Mouse (Mus musculus) olfactory bulb, adult 2 months (tissue): ENCODE data around the gene Dnah1. TPM values are rescaled to one million over a fixed set of nuclear protein-coding genes. Genes with fewer than 3 reads are reported as not detected.

Source experiments
- H3K27ac ChIP-seq: fragments of 200-500 bp; 2 replicates; pipeline ENCODE4 v1.5.1; 2012; ENCODE audit warnings: low read depth, low read length; ENCODE audit not compliant: insufficient read depth
- H3K4me1 ChIP-seq: fragments of 200-500 bp; 2 replicates; pipeline ENCODE4 v1.6.1; 2012; ENCODE audit warnings: low read length; ENCODE audit not compliant: control insufficient read depth, insufficient read depth
- H3K4me3 ChIP-seq: fragments of 200-500 bp; 2 replicates; pipeline ENCODE4 v1.5.1; 2012; ENCODE audit warnings: mild to moderate bottlenecking, low read depth, low read length, moderate library complexity; ENCODE audit not compliant: insufficient read depth
- CTCF ChIP-seq: fragments of 200-500 bp; IDR thresholded peaks from 2 replicates; pipeline ENCODE4 v1.5.1; 2012; ENCODE audit warnings: low read depth, mild to moderate bottlenecking, low read length, moderate library complexity; ENCODE audit not compliant: insufficient read depth
- POLR2A ChIP-seq: fragments of 200-500 bp; IDR thresholded peaks from 2 replicates; pipeline ENCODE4 v1.6.1; 2012; ENCODE audit warnings: mild to moderate bottlenecking, low read depth, low read length, moderate library complexity; ENCODE audit not compliant: insufficient read depth
- WGBS: fragments of 180-500 bp; shearing (Covaris S2); methylation state at CpG from one replicate; pipeline ENCODE4 v1.1.7; 2018; 5-methylcytosine and 5-hydroxymethylcytosine counted together
- polyA plus RNA-seq: library from polyadenylated mRNA; stranded (reverse); fragments of >200 nt; gene quantifications from 2 replicates; pipeline ENCODE4 v1.2.4, GENCODE M21; 2012; ENCODE audit warnings: low replicate concordance; ENCODE audit not compliant: missing spikeins, insufficient read depth, insufficient read length

Gene Dnah1
- polyA plus RNA-seq, 1 experiment: not detected

DNA sequence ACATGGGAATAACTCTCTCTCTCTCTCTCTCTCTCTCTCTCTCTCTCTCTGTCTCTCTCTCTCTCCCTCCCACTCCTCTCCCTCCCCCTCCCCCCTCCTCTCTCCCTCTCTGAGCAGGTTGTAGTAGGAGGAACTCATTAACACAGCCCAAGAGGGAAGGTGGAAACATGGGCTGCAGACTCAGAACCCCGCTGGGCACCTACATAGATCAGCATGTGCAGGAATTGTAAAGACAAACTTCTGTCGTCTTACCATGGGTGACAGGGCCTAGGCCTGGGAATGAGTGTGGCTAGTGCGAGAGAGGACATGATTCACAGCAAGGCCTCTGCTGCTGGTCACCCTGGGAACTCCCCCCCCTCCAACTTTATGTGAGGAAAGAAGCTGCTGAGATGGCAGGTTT is 1.5 kb downstream of the Dnah1 start:
- H3K4me3 ChIP-seq: no peak overlapping the region
- WGBS: 90% methylated on average over 3 of the region's 3 CpGs
- H3K27ac ChIP-seq: no peak overlapping the region
- no peak for TF ChIP-seq POLR2A
- no peak for TF ChIP-seq CTCF
- H3K4me1 ChIP-seq: peaks cover 5% of the 10 kb centered on the region; the same call in 1 of the 2 replicates

DNA sequence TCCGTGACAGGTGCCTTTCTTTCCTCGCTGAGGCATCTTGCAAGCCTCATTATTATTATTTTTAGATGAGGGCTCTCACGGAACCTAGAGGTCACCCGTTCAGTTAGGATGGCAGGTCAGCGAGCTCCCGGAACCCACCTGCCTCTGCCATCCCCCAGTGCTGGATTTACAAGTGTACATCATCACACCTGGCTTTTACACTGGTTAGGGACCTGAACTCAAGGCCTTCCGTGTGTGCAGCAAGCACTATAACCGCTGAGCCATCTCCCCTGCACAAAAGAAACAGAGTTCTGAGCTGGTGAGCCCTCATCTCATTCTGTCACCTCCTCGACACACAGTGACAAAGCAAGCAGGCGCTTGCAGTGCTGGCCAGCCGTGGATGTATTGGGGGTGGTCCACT is 2.5 kb downstream of the Dnah1 start:
- TF ChIP-seq CTCF: no peak
- no peak for TF ChIP-seq POLR2A
- no peak overlapping the region for H3K27ac ChIP-seq
- H3K4me1 ChIP-seq: peaks cover 5% of the 10 kb centered on the region; the same call in 1 of the 2 replicates
- no peak overlapping the region for H3K4me3 ChIP-seq
- 92% methylated on average over 11 of the region's 11 CpGs for whole genome bisulfite sequencing

DNA sequence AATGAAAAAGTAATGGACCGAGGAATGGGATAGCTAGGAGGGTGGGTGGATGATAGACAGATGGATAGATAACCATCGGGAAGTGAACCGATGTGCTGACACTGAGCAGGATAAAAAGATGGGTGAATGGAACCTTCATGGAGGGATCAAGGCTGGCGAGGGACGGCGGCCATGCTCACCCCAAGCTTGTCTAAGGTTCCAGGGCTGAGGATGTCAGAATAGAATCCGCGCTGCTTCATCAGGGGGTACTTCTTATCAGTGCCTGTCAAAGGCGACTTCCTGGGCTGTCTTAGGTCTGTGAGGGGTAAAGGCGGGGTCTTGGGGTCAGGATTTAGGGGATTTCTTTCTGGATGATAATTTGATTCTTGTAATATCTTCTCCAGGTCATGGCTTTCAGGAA is 4.2 kb downstream of the Dnah1 start:
- Histone ChIP-seq H3K4me1 (peaks cover 5% of the 10 kb centered on the region; the same call in 1 of the 2 replicates), H3K4me3 (no peak overlapping the region), H3K27ac (no peak overlapping the region)
- no peak for TF ChIP-seq CTCF
- no peak for TF ChIP-seq POLR2A
- 94% methylated on average over 10 of the region's 10 CpGs for WGBS

DNA sequence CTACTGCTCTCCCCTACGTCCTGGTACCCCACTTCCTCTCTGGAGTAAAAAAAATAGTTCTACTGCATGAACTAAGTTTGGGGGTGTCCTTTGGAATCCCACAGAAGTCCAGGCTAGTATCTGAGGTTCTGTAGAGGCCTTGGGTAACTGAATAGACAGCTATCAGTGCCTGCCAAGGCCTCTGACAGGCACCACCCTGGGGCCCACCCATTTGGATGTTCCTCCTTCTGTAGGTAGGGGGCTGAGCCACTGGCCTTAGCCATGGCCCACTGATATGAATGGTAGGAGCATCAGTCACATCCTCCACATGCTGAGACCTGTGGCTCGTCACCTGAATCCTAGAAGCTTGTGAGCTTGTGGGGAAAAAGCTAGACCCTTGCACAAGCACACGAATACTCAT is 5.9 kb downstream of the Dnah1 start:
- no peaks in the 10 kb centered on the region for H3K4me1 ChIP-seq
- TF ChIP-seq POLR2A (no peak), CTCF (no peak)
- H3K4me3 ChIP-seq: no peak overlapping the region
- H3K27ac ChIP-seq: no peak overlapping the region
- WGBS: 90% methylated on average over 3 of the region's 3 CpGs

DNA sequence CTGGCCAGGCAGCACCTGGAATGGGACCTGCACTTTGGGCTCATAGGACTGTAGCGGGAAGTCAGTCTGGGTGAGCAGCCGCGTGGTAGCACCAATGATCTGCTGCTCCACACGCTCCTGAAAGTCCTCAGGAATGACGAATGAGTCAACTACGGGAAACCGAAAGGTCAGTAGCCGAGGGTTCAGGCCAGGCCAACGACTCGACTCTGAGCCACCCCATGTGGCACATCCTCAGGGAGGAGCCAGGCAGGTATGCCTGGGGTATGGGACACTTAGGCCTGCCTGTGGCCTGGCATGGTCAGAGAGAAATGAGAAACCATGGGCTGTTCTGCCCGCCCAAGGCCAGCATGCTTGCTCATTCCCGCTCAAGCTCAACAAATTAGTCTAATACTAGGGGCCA is 7.1 kb downstream of the Dnah1 start:
- H3K27ac ChIP-seq: no peak overlapping the region
- no peak overlapping the region for H3K4me3 ChIP-seq
- TF ChIP-seq CTCF: no peak
- TF ChIP-seq POLR2A: no peak
- WGBS: 86% methylated on average over 12 of the region's 12 CpGs
- no peaks in the 10 kb centered on the region for H3K4me1 ChIP-seq

DNA sequence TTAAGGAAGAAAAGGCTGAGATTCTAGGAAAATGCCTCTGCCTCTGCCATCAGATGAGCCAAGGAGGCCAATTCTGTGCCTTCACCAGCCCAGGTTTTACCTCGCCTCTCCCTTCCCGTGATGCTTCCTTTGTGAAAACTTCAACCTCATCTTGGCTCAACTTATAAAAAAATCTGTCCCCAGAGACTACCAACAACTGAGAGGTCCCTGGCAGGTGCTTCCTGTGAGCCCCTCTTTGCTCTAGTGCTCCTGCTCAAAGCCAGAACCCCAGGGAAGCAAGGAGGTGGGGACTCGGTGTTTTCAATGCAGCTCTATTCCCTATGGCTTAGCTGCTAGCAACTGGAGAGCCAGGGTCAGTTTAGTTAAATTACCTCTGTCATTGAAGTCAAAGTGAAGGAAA is 10.5 kb downstream of the Dnah1 start:
- no peak for TF ChIP-seq CTCF
- no peak for TF ChIP-seq POLR2A
- WGBS: 48% methylated on average over 3 of the region's 3 CpGs
- Histone ChIP-seq H3K27ac (no peak overlapping the region), H3K4me3 (no peak overlapping the region), H3K4me1 (no peaks in the 10 kb centered on the region)

DNA sequence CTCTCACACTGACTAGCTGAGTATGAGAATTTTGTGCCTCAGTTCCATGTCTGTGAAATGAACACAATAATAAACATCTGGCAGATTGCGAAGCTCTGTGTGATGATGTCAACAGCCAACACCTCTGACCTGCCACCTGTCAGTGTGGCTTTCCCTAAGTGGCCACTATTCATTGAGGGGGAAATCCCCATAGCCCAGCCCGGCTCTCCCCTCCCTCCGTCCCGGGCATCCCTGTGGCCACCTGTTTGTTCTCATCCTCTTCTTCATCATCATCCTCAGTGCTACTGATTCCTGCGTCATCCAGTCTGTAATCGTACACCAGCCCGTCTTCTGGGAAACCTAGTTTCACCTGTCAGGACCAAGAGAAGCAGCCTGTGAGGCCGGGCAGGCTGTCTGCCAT is 38.0 kb downstream of the Dnah1 start:
- TF ChIP-seq POLR2A: no peak
- TF ChIP-seq CTCF: no peak
- 82% methylated on average over 8 of the region's 8 CpGs for WGBS
- Histone ChIP-seq H3K4me1 (no peaks in the 10 kb centered on the region), H3K27ac (no peak overlapping the region), H3K4me3 (no peak overlapping the region)

DNA sequence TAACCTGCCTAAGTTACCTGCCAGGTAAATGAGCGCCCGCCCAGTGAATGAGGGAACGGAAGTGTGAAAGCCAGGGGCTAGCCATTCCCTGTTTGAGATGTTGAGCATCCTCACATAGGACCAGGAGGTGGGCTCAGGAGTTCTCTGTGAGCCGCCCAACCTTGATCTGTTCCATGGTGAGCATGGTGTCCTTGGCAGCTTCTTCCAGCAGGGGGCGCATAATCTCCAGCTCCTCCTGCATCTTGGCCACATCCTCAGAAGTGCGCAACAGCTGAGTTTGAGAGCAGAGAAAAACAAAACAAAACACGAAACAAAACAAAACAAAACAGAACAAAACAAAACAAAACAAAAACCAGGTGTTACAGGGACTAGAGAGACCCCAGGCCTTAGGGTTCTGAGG is 51.5 kb downstream of the Dnah1 start:
- H3K4me3 ChIP-seq: no peak overlapping the region
- peaks cover 27% of the 10 kb centered on the region for H3K4me1 ChIP-seq
- TF ChIP-seq CTCF: peak; percentile 90
- TF ChIP-seq POLR2A: no peak
- H3K27ac ChIP-seq: no peak overlapping the region
- 25% methylated on average over 7 of the region's 7 CpGs for WGBS

DNA sequence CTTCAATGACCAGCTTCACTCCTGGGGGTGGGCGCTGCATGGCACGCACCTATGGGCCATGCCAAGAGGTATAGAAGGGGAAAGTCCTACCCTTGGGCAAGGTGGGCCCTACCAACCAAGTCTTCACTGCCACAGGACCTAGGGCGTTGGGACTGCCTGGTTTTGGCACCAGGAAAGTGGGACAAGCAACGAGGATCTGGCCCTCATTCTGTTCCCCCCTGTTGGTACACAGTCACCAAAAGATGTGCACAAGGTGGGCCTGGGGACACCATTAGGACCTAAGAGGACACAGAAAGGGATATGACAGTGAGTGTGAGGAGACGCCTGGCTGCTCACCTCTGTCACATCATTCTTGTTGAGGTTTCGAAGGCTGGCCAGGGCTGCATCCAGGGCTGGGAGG is 52.6 kb downstream of the Dnah1 start:
- WGBS: 93% methylated on average over 6 of the region's 6 CpGs
- H3K4me1 ChIP-seq: peaks cover 27% of the 10 kb centered on the region
- TF ChIP-seq POLR2A: no peak
- no peak overlapping the region for H3K4me3 ChIP-seq
- no peak overlapping the region for H3K27ac ChIP-seq
